Mouse (Mus musculus): Measurements from ENCODE around the gene Gck. TPM values are rescaled to one million over a fixed set of nuclear protein-coding genes. Genes with fewer than 3 reads are reported as not detected.

The Gck gene
- 0.72 and 2.0 TPM in 2 replicates for polyA plus RNA-seq (2015; fragmentation: Nextera tagmentation; extraction: Ambion mirVana)

- no peak for ATAC-seq (replicated peaks; ENCODE audit: insufficient number of reproducible peaks, insufficient read depth, low FRiP score, low read depth)
- Histone ChIP-seq H3K9ac (no peak within 1 kb of the TSS), H3K27me3 (no peaks in the 10 kb centered on the region), H3K4me2 (no peak within 1 kb of the TSS), H3K4me3 (no peak within 1 kb of the TSS), H3K9me3 (replicated peaks) (no peaks in the 10 kb centered on the region), H3K36me3 (no peaks in the 10 kb centered on the region), H3K27ac (no peak within 1 kb of the TSS), H3K4me1 (replicated peaks) (peaks cover 24% of the 10 kb centered on the region)
- 65% methylated on average over 8 of the region's 8 CpGs for WGBS
These were observed at the start of gene Gck for GRCm38 (mm10) chr11:5949586-5950352. TSS of gene Gck (minus strand) at chr11:5950081.

DNA sequence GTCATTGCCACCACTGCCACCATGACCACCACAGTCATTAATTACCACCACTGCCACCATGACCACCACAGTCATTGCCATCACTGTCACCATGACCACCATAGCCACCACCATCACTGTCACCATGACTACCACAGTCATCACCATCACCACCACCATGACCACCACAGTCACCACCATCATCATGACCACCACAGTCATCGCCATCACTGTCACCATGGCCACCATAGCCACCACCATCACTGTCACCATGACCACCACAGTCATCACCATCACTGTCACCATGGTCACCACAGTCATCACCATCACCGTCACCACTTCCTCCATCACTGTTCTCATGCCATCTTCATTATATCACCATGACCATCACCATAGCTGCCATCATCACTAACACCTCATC, 48.6 kb upstream of the Gck start:
- ATAC-seq (replicated peaks; ENCODE audit: insufficient number of reproducible peaks, insufficient read depth, low FRiP score, low read depth) = no peak
- no peaks in the 10 kb centered on the region for H3K9me3 ChIP-seq (replicated peaks)
- no peak overlapping the region for H3K27ac ChIP-seq
- H3K4me2 ChIP-seq = no peak overlapping the region
- no peak overlapping the region for H3K9ac ChIP-seq
- H3K36me3 ChIP-seq = no peaks in the 10 kb centered on the region
- H3K4me1 ChIP-seq (replicated peaks) = peaks cover 47% of the 10 kb centered on the region
- H3K27me3 ChIP-seq = no peaks in the 10 kb centered on the region
- H3K4me3 ChIP-seq = no peak overlapping the region
- WGBS = 95% methylated on average over 2 of the region's 2 CpGs

DNA sequence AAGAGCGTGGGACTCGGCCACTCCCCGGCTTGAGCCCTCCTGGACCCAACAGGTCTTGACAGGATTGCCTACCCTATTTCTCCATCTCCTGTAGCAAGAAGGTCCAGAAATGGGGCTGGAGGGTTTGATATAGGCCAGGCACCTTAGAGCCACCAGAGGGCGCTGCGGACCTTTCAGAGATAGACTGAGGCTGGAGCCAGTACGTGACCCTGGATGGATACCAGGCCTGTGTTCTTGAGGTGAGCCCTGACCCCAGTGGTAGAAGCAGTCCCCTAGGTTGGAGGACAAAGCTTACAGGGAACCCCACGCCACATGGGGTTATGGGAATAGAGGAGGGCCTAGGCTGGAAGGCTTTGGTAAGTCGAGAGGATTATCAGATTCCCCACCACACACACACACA, 46.1 kb upstream of the Gck start:
- Histone ChIP-seq H3K36me3 (no peaks in the 10 kb centered on the region), H3K9me3 (replicated peaks) (no peaks in the 10 kb centered on the region), H3K27me3 (no peaks in the 10 kb centered on the region), H3K27ac (no peak overlapping the region), H3K4me3 (no peak overlapping the region), H3K4me2 (no peak overlapping the region), H3K9ac (no peak overlapping the region), H3K4me1 (replicated peaks) (peaks cover 22% of the 10 kb centered on the region)
- 12% methylated on average over 8 of the region's 8 CpGs for WGBS
- peak; percentile 23; the same call in 1 of the 2 replicates for ATAC-seq (replicated peaks; ENCODE audit: insufficient number of reproducible peaks, insufficient read depth, low FRiP score, low read depth)

GRCm38 (mm10) chr11:5994880-5995279, 45.0 kb upstream of the Gck start:
- no peaks in the 10 kb centered on the region for H3K27me3 ChIP-seq
- H3K27ac ChIP-seq = no peak overlapping the region
- H3K36me3 ChIP-seq = no peaks in the 10 kb centered on the region
- no peak overlapping the region for H3K4me3 ChIP-seq
- H3K4me1 ChIP-seq (replicated peaks) = peaks cover 11% of the 10 kb centered on the region
- H3K9me3 ChIP-seq (replicated peaks) = no peaks in the 10 kb centered on the region
- H3K4me2 ChIP-seq = no peak overlapping the region
- ATAC-seq (replicated peaks; ENCODE audit: insufficient number of reproducible peaks, insufficient read depth, low FRiP score, low read depth) = no peak
- WGBS = 71% methylated on average over 3 of the region's 3 CpGs
- H3K9ac ChIP-seq = no peak overlapping the region

- Histone ChIP-seq H3K9me3 (replicated peaks) (no peaks in the 10 kb centered on the region), H3K4me2 (no peak overlapping the region), H3K4me1 (replicated peaks) (peaks cover 5% of the 10 kb centered on the region), H3K27me3 (no peaks in the 10 kb centered on the region), H3K27ac (no peak overlapping the region), H3K9ac (no peak overlapping the region), H3K4me3 (no peak overlapping the region), H3K36me3 (no peaks in the 10 kb centered on the region)
- ATAC-seq (replicated peaks; ENCODE audit: insufficient number of reproducible peaks, insufficient read depth, low FRiP score, low read depth) = no peak
- 91% methylated on average over 5 of the region's 5 CpGs for WGBS
These were observed 44.3 kb upstream of the Gck start for GRCm38 (mm10) chr11:5994212-5994611.

DNA sequence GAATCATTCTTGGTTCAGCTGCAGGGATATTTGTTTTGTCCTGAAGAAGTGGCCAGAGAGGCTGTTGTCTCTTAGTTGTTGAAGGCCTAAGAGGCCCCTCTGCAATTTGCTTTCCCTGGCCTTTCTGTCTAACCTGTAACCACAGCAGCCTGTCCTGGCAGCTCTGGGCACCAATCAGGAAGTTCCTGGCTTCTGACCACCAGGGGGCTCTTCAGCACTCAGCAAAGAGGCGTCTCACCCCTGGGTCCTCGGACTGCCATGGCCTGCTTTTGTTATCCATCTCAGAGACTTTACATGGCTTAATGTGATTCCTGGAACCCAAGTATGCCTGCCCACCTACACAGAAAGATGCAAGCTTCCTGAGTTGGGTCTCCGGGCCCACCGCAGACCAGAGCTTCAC, 41.0 kb upstream of the Gck start:
- ATAC-seq (replicated peaks; ENCODE audit: insufficient number of reproducible peaks, insufficient read depth, low FRiP score, low read depth) = no peak
- H3K27ac ChIP-seq = no peak overlapping the region
- H3K9me3 ChIP-seq (replicated peaks) = no peaks in the 10 kb centered on the region
- 37% methylated on average over 4 of the region's 4 CpGs for WGBS
- H3K4me2 ChIP-seq = no peak overlapping the region
- H3K36me3 ChIP-seq = no peaks in the 10 kb centered on the region
- no peak overlapping the region for H3K9ac ChIP-seq
- H3K4me1 ChIP-seq (replicated peaks) = no peaks in the 10 kb centered on the region
- H3K4me3 ChIP-seq = no peak overlapping the region
- H3K27me3 ChIP-seq = no peaks in the 10 kb centered on the region

DNA sequence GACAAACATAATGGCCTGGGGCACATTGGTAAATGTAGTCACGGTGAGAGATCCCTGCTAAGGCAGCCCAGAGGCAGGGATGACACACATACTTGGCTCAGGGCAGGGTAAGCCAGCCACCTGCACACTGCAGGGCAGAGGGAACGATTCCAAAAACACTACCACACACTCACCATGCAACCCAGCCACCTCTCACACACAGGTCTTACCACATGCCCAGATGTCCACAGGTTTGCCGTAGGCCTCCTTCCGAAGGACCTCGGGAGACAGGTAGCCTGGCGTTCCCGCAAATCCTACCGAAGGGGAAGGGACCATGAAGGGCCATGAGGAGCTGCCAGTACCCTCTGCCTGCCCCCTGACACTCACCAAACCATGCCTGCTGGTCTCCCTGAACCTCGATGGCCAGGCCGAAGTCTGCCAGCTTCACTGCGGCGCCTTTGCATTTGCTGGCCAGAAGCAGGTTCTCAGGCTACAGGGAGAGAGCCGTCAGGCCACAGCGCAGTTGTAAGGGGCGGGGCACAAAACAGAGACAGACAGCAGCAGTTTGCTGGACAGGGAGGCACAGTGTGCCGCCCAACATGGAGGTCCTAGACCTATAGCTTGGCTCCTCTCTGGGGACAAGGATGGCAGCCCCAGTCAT, 40.2 kb upstream of the Gck start:
- Histone ChIP-seq H3K4me2 (no peak overlapping the region), H3K27ac (no peak overlapping the region), H3K27me3 (no peaks in the 10 kb centered on the region), H3K4me1 (replicated peaks) (no peaks in the 10 kb centered on the region), H3K36me3 (no peaks in the 10 kb centered on the region), H3K9ac (no peak overlapping the region), H3K9me3 (replicated peaks) (no peaks in the 10 kb centered on the region), H3K4me3 (no peak overlapping the region)
- no peak for ATAC-seq (replicated peaks; ENCODE audit: insufficient number of reproducible peaks, insufficient read depth, low FRiP score, low read depth)
- 80% methylated on average over 16 of the region's 16 CpGs for WGBS

DNA sequence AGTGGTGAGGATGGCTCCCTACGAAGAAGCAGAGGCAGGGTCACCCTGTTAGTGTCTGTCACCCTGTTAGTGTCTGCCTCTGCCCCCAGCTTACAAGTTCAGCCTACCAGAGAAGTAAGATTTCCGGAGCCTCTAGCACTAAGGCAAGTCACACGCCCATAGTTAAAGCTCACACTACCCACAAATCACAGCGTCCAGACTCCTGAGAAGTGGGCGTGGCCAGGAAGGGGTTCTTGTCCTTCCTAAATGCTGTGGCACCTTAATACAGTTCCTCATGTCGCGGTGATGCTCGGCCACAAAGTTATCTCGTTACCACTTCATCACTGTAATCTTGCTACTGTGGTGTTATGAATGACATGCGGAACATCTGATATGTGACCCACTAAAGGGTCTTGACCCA, 38.2 kb upstream of the Gck start:
- WGBS = 75% methylated on average over 10 of the region's 10 CpGs
- H3K27me3 ChIP-seq = no peaks in the 10 kb centered on the region
- no peaks in the 10 kb centered on the region for H3K9me3 ChIP-seq (replicated peaks)
- no peaks in the 10 kb centered on the region for H3K4me1 ChIP-seq (replicated peaks)
- no peak overlapping the region for H3K4me2 ChIP-seq
- H3K36me3 ChIP-seq = no peaks in the 10 kb centered on the region
- H3K27ac ChIP-seq = no peak overlapping the region
- no peak overlapping the region for H3K4me3 ChIP-seq
- ATAC-seq (replicated peaks; ENCODE audit: insufficient number of reproducible peaks, insufficient read depth, low FRiP score, low read depth) = no peak
- H3K9ac ChIP-seq = no peak overlapping the region

DNA sequence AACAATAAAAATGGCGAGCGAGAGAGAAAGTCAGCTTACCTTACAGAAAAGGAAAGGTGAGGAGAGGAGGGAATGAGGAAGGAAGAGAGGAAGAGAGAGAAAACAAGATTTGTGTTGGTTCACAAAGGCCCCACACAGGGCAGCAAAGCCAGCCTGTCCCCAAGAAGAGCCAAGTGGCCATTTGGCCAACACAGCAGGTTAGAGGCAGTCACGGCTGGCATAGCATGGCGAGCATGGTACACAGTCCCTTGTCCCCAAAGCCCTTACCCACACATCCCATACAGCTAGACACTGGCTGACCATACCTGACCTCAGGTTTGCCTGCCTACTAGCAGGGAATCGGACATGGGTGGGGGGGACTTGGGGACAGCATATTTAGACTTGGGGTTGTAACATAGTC, 33.7 kb upstream of the Gck start:
- 89% methylated on average over 5 of the region's 5 CpGs for WGBS

GRCm38 (mm10) chr11:5981323-5981722, 31.4 kb upstream of the Gck start:
- Histone ChIP-seq H3K4me1 (replicated peaks) (no peaks in the 10 kb centered on the region), H3K9me3 (replicated peaks) (no peaks in the 10 kb centered on the region), H3K9ac (no peak overlapping the region), H3K27ac (no peak overlapping the region), H3K27me3 (no peaks in the 10 kb centered on the region), H3K4me2 (no peak overlapping the region), H3K4me3 (no peak overlapping the region), H3K36me3 (no peaks in the 10 kb centered on the region)
- 77% methylated on average over 7 of the region's 7 CpGs for WGBS
- no peak for ATAC-seq (replicated peaks; ENCODE audit: insufficient number of reproducible peaks, insufficient read depth, low FRiP score, low read depth)

More for the DNA sequence above, 33.7 kb upstream of the Gck start:
- H3K4me1 ChIP-seq (replicated peaks) = no peaks in the 10 kb centered on the region
- no peak overlapping the region for H3K4me3 ChIP-seq
- no peak overlapping the region for H3K27ac ChIP-seq
- no peak for ATAC-seq (replicated peaks; ENCODE audit: insufficient number of reproducible peaks, insufficient read depth, low FRiP score, low read depth)
- H3K9ac ChIP-seq = no peak overlapping the region
- no peaks in the 10 kb centered on the region for H3K36me3 ChIP-seq
- no peaks in the 10 kb centered on the region for H3K27me3 ChIP-seq
- no peaks in the 10 kb centered on the region for H3K9me3 ChIP-seq (replicated peaks)
- no peak overlapping the region for H3K4me2 ChIP-seq

- H3K4me1 ChIP-seq (replicated peaks) = no peaks in the 10 kb centered on the region
- 63% methylated on average over 8 of the region's 8 CpGs for WGBS
- H3K27me3 ChIP-seq = no peaks in the 10 kb centered on the region
These were observed 30.7 kb upstream of the Gck start for GRCm38 (mm10) chr11:5980561-5980960.

DNA sequence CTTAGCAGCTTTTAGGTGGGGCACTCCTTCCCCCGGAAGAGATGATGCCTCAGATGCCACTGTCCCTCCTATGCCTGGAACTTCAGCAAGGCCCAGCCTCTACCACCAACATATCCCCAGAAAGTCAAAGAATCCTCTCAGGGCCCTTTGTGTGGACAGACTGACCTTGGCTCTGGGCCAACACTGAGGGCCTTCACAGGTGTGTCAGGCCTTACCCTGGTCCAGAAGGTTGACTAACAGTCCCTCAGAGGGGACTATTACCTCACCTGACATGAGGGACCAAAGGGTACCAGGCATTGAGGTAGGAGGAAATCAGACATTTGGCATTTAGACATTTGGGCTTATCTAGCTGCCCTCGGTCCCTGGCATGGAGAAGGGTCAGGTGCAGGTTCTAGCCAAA, 30.2 kb upstream of the Gck start:
- 78% methylated on average over 2 of the region's 2 CpGs for WGBS
- H3K36me3 ChIP-seq = no peaks in the 10 kb centered on the region
- no peaks in the 10 kb centered on the region for H3K9me3 ChIP-seq (replicated peaks)
- no peaks in the 10 kb centered on the region for H3K27me3 ChIP-seq
- H3K9ac ChIP-seq = no peak overlapping the region
- H3K27ac ChIP-seq = no peak overlapping the region
- no peaks in the 10 kb centered on the region for H3K4me1 ChIP-seq (replicated peaks)
- H3K4me2 ChIP-seq = no peak overlapping the region
- no peak overlapping the region for H3K4me3 ChIP-seq
- ATAC-seq (replicated peaks; ENCODE audit: insufficient number of reproducible peaks, insufficient read depth, low FRiP score, low read depth) = no peak

More at GRCm38 (mm10) chr11:5980561-5980960, 30.7 kb upstream of the Gck start:
- Histone ChIP-seq H3K4me2 (no peak overlapping the region), H3K27ac (no peak overlapping the region), H3K9me3 (replicated peaks) (no peaks in the 10 kb centered on the region), H3K36me3 (no peaks in the 10 kb centered on the region), H3K4me3 (no peak overlapping the region), H3K9ac (no peak overlapping the region)
- ATAC-seq (replicated peaks; ENCODE audit: insufficient number of reproducible peaks, insufficient read depth, low FRiP score, low read depth) = no peak
